Mouse (Mus musculus) cerebellum, postnatal 25 days (tissue): ENCODE data around the gene Gm10382.
"Not testable (repeated sequence)": the region's sequence is repeated elsewhere in the genome, so short reads cannot be mapped to it uniquely, and the experiment has no call there.

ENCODE experiments used
- DNase-seq, 2 experiments: peaks; one replicate each; pipeline ENCODE4 v3.0.0; 2021; ENCODE audit warnings: mixed read lengths in 2 of 2

Gene Gm10382

DNA sequence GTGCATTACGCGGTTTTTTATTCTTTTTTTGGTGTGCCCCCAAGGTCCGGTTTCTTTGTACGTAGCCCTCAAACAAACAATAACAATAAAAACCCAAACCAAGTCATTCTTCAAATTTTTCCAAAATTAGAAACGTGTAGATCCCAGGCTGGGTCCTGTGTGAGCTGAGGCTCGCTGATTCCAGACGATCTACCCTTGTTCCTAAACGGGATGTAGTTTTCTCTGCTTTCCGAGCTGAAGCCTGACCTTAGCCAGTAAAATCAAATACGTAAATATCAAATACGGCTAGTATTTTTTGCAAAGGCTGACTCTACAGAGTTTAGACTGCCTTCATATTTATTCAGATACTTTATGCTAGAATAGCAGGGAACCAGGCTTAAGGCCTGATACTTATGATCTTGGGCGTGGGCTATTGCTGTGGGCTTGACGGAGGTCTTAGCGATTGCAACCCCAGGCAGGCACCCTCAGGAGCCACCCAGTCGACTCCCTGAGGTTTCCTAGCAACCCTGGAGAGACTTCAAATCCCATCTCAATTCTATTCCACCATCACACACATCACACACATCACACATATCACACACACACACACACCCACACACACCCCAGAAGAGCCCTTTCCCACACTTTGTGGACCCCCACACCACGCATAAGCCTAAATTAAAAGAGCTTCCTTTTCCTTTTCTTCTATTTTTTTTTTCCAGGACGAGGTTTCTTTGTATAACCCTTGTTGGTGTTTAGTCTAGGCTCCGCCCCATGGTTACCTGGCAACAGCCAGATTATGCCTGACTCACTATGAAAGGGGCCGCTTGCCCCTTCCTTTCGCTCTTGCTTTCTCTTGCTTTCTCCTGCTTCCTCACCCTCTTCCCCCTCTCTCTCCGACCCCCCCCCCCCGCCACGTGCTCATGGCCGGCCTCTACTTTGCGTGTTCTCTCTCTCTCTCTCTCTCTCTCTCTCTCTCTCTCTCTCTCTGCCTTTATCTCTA, 4.8 kb downstream of the Gm10382 start:
- peak; percentile 54 to 65 for DNase-seq

- DNase-seq, result no peak
Measured at GRCm38 (mm10) chr5:125395008-125395407, 5.9 kb downstream of the Gm10382 start.

- DNase-seq, result no peak
Measured at GRCm38 (mm10) chr5:125400903-125401302, 11.8 kb downstream of the Gm10382 start.

- no peak for DNase-seq
Measured at GRCm38 (mm10) chr5:125402476-125402875, 13.4 kb downstream of the Gm10382 start.

DNA sequence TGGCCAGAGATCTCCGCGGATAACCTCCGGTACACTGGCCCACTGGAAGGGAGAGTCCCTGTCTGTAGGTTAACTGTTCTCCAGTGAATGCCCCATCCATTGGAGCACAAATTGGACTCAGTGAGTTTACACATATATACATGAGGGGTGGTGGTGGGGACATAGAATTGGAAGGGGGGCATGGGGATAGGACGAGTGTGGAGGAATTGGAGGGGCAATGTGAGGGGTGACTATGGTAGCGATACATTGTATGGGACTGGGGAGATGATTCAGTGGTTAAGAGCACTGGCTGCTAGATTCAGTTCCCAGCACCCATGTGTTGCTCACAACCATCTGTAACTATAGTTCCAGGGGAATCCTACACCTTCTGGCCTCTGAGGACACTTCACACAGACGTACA, 13.9 kb downstream of the Gm10382 start:
- no peak for DNase-seq

DNA sequence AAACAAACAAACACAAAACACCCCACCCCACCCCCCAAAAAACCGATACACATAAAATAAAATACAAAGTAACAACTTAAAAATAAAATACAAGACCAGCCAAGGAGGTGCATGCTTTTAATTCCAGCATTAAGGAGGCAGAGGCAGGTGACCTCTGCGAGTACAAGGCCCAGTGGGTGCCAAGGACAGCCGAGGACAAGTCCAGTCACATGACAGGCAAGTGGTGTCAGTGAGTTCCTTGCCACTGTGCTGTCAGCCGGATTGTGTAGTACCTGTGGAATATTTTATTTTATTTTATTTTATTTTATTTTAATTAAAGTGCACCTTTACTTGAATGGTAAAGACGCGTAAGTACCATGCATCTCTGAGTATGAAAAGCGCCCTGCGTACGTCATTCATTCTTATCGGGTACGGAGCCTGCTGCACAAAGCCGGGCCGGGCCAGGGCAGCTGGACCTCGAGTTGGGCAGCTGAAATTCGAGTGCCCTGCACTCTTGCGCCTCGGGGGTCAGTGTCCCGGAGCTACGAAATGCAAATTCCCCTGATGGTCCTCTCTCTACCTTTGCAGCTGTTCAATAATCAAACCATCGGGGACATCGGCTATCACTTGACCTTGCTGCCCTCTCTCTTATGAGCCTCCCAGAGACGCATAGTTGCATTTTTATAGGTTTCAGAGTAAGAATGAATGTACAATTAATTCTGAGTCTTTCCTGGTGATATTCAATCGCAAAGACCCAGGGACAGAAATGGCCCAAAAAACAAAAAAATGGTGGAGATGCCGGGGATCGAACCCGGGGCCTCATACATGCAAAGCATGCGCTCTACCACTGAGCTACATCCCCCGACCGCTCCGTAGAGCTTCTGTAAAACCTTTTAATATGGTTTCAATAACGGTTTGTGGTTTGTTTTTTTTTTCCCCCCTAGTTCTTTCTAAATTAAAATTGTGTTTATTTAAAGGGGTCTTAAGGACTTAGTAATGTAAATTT, 14.7 kb downstream of the Gm10382 start:
- peak; percentile 78 to 82 for DNase-seq

GRCm38 (mm10) chr5:125404536-125404902, 15.4 kb downstream of the Gm10382 start:
- no peak for DNase-seq

- DNase-seq, result peak; percentile 62 to 80
Measured at GRCm38 (mm10) chr5:125404903-125405545, 15.9 kb downstream of the Gm10382 start.

GRCm38 (mm10) chr5:125405546-125406248, 16.6 kb downstream of the Gm10382 start:
- peak; percentile 89 to 92 for DNase-seq

- peak; percentile 72 to 85 for DNase-seq
Measured at GRCm38 (mm10) chr5:125406322-125407016, 17.3 kb downstream of the Gm10382 start.

- DNase-seq, result no peak
Measured at GRCm38 (mm10) chr5:125407020-125407830, 18.1 kb downstream of the Gm10382 start.

- no peak for DNase-seq
Measured at GRCm38 (mm10) chr5:125407910-125408575, 18.9 kb downstream of the Gm10382 start.

GRCm38 (mm10) chr5:125408842-125409241, 19.7 kb downstream of the Gm10382 start:
- DNase-seq, result peak; percentile 80 to 86

DNA sequence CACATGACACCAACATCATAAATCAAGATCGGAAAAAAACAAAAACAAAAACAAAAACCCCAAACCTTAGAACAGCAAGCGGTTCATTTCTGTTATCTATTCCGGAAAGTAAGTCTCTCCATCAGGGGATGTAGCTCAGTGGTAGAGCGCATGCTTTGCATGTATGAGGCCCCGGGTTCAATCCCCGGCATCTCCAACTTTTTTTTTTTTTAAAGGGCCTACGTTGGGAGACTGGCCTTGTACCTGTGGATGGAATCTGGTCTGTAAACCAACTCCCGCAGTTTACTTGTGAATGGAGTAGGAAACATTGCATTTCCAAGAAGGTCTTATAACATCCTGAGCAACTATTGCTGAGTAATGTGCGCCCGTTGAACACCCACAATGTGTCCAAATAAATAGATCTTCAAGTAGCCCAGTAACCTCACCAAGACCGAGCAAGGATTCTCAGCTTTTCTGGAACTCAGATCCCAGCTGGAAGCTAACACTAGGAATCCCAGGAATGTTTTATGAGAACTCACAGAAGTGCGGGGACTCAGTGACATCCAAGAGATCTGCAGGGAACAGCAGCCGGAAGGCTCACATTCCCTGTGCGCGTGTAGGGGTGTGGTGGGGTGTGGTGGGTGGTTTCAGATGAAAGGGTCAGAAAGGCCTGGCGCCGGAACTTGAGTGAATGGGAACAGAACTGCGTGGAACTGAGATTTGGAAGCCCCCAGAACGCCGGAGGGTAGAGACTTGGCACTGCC, 20.4 kb downstream of the Gm10382 start:
- DNase-seq, result no peak

DNA sequence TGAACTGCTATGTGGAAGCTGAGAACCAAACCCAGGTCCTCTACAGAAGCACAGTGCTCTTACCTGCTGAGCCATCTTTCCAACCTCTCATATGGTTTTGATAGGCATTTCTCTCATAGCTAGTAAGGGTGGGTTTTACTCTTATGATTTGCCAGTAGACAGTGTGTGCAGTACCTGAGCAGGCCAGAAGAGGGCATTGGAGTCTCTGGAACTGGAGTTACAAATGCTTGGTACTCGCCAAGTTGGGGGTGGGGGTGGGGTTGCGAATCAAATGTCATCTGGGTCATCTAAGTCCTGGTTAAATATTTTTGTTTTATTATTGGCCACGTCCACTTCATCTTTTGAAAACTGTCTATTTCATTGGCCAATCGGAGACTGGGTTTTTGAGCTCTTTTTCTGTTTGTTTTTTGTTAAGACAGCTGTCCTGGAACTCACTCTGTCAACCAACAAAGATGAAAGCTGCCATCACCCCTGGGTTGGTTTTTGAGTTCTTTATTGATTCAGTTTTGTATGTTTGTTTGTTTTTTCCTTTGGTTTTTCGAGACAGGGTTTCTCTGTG, 22.9 kb downstream of the Gm10382 start:
- peak; percentile 70 to 84 for DNase-seq

- not testable (repeated sequence) for DNase-seq
Measured at GRCm38 (mm10) chr5:125412536-125412935, 23.4 kb downstream of the Gm10382 start.

GRCm38 (mm10) chr5:125413763-125414162, 24.6 kb downstream of the Gm10382 start:
- DNase-seq, result no peak

DNA sequence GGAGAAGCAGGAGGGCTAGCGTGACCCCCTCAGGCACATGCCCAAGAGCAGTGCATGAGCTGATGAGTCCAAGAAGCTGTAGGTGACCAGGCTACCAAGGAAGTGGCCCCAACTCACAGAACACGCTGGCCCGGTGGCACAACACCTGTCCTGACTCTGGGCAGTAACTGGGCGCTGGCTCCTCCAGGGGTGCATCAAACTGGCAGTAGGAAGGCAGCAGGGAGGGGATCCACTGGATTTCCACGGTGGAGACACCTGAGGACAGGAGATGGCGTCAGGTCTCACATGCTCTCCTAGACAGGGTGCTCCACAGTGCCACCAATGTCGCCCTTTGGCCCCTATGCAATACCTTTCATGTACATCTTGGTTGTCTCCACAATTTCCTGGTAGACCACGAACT, 27.1 kb downstream of the Gm10382 start:
- DNase-seq, result no peak

- peak; percentile 74 to 75 for DNase-seq
Measured at GRCm38 (mm10) chr5:125418636-125419035, 29.5 kb downstream of the Gm10382 start.
